Mouse (Mus musculus) mesoderm, embryonic 11.5 days (tissue): Measurements from ENCODE around the gene Spaca9.

Experiments used
- DNase-seq: peaks from one replicate; pipeline ENCODE4 v3.0.0-alpha.2; 2012; ENCODE audit warnings: low read depth, low spot score

The Spaca9 gene

DNA sequence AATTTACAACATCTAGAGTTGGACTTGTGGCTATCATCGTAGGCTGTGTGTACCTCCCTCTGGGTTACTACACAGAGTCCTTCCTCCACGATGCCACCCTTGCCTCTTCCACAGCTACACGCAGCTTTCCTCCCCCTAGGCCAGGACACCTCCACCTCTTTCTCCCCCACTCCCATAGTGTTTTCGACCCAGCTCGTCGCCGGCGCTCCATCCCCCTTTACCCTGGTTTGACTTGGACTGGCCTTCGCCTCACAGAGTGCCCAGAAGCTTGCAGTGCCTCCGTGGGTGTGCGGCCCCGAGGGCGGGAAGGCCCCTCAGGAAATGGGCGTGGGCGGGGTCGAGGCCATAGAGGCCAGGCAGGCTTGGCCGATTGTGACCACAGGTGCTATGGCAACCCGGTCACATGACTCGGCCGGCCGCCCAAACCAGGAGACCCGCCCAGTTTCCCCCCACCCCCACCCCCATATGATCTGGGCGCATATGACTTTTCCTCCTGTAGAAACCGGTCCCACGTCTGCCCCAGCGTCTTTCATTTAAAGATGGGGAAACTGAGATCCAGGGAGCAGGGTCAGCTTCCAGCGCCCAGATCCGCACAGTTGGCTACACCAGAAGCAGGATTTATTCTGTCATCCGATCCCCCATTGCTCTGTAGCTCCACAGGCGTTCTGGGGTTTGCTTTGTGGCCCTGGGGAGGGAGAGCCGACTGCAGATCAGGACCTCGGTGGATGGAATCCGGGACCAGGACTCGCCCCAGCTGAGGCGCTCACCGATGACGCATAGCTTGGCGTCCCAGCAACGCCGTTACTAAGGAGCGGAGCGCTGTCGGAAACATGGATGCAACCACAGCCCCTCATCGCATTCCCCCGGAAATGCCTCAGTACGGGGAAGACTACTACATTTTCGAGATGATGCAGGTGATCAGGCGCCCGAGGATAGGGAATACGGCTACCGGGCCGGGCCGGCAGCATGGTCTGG lies at the start of gene Spaca9, which contains the start of gene Ak8:
Gene Spaca9, minus strand, starts transcription at position 367 of the 975 bp plus-strand sequence.
Gene Ak8, plus strand, starts transcription at position 804 of the 975 bp plus-strand sequence.
- peak; percentile 88 for DNase-seq

- DNase-seq: no peak
Observed at GRCm38 (mm10) chr2:28747705-28748104, 48.2 kb upstream of the Spaca9 start.

DNA sequence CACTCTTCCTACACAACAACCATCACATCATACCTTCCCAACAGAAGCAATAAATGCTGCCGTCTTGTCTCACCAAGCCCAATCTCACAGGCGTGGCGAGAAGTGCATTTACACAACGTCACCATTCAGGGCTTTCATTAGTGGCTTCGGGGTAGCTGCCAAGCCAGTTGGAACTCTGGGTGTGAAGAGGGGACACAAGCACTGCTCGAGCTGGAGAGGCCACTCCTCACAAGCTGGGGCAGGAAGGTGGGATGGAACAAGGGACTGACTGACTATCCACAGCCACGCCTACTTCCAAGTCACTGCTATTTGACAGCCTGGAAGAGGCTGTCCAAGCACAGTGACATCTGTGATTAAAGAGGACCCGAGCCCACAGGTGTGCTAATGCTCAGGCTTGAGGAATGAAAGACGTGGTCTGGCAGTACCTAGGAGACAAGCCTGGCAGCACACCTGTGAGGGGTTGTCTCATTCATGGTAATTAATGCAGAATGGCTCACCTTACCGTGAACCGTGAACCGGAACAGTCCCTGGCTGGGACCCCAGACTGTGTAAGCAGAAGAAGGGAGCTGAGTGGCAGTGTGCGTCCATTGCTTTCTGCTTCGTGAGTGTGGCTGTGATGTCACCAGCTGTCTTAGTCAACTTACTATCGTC lies 47.3 kb upstream of the Spaca9 start:
- DNase-seq: no peak

DNA sequence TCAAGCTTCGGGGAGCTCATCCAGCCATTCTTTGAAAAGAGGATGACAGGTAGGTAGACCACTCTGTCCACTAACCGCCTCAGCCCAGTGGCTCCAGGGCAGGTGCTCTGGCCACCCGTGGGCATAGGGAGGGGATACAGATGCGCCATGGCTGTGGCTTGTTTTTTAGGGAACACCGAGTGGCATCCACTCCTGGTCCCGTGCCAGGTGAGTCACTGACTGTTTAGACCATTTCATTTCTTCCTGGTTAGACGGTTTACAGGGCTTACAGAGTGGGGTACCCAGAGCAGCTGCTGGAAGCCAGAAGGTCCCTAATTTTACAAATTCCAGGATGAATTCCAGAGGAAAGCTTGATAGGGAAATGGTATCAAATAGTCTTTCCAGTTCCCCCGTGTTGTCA lies 43.2 kb upstream of the Spaca9 start:
- DNase-seq: no peak

DNA sequence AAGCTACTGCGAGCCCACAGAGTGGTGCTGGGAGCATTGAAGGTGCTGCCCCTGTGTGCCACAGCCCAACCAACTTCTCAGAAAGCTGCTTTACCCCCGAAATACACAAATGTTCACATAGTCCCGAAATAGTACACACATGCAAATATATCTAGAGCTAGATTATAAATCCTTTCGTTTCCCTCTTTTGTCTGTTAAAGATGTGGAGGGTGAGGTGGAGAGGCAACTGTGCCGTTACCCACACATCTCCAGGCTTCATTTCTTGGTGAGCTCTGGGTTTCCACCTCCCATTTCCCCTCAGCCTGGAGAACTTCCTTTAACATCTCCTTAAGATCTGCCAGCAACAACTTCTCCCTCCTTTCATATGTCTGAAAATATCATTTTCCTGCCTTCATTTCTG lies 40.6 kb upstream of the Spaca9 start:
- no peak for DNase-seq

- no peak for DNase-seq
Observed at GRCm38 (mm10) chr2:28737112-28737511, 37.6 kb upstream of the Spaca9 start.

- no peak for DNase-seq
Observed at GRCm38 (mm10) chr2:28730676-28731075, 31.1 kb upstream of the Spaca9 start.

DNA sequence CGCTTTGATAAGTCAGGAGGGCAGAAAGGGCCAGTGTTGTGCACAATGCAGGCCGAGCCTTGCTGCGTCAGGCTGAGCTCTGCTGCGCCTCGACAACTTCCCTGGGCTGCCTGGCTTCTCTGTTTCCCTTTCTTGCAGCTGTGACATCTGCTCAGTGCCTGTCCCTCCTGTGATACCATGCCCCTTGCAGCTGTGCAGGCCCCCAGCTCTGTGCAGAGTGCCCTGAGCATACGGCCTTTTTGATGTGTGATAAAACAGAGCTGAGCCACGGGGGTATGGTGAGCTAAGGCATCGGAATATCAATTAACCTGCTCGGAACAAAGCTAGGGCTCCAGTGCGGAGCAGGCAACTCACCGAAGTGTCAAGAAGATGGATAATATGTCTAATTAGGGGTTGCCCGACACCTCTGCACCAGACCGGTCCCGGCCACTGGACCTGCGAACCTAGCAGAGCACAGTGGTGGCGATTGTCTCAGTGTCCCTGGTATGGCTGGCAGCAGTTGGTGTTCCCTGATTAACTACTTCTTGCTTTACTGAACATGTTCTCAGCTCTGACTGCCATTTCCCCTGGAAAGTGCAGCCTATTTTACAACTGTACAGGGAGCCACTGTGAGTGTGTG lies 28.4 kb upstream of the Spaca9 start:
- DNase-seq: peak; percentile 37

GRCm38 (mm10) chr2:28723912-28724311 lies 24.4 kb upstream of the Spaca9 start:
- no peak for DNase-seq

DNA sequence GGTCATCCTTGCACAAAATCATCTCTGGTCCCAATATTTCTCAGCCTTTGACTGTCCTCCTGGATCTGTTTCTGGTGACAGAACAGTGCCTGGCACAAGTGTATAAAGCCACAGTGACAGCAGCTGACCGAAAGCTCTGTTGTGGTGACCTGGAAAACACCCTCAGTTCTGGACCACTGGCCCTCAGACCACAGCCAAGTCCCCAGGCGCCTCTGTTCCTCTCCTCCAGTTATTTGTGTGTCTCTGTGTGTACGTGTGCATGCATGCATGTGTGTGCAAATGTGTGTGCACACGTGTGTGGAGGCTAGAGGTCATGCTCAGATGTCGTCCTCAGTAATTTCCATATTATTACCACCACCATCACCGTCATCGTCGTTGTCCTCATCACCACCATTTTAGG lies 22.9 kb upstream of the Spaca9 start:
- no peak for DNase-seq

DNA sequence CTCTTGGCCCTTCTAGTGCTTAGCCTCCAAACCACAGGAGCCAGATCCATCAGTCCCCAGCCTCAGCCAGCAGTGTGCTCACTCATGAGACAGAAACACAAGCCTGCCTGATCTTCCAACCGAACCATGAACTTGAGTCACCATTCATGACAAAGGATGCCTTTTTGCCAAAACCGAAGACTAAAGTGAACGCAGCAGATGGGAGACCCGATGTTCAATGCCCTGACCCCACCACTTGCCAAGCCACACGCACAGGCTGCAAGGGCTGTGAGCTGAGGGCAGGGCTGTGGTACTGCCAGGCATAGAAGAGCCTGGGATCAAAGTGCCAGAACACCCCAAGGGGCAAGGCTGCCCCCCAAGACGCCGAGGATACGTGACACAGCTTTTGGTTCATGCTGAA lies 13.5 kb upstream of the Spaca9 start:
- DNase-seq: no peak

GRCm38 (mm10) chr2:28706787-28707186 lies 7.3 kb upstream of the Spaca9 start:
- no peak for DNase-seq

- no peak for DNase-seq
Observed at GRCm38 (mm10) chr2:28706106-28706636, 6.6 kb upstream of the Spaca9 start.

GRCm38 (mm10) chr2:28701646-28702262 lies 2.2 kb upstream of the Spaca9 start:
- no peak for DNase-seq

DNA sequence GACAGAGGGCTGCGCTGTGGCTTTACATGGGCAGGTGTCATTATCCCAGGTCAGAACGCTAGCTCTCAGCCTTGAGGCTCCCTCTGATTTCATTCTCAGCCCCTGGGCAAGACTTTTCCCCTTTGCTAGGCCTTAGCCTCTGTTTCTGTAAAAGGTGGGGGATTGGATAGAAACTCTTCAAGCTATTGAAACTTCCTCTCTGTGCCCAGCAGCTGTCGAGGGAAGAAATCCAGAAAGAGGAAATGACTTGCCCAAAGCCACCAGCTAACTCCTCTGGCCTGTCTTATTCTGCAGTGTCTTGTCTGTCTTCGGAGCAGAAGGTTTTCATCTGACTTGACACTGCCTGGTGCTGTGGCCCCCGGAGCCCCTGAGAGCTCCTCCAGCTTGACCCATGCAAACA lies 961 bp downstream of the Spaca9 start:
- DNase-seq: no peak

- DNase-seq: no peak
Observed at GRCm38 (mm10) chr2:28692692-28693091, 6.8 kb downstream of the Spaca9 start.

DNA sequence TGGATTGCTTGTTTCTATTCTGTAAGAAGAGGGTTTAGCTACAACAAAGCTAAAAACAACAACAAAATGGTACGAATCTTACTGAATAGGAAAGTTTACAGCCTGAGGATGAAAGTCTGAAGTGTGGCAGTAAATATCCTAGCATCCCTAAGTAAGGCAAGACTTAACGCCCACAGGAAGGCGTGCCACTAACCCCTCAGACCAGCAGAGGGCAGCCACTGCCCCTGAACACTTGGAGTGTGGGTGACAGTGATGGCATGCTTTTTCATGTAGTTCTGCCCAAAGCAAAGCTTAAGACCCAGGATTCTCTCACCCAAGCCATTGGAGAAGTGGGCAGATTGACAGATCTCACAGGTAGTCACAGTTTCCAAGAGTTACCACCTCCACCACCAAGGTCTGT lies 11.1 kb downstream of the Spaca9 start:
- DNase-seq: peak; percentile 37

GRCm38 (mm10) chr2:28685895-28686294 lies 13.6 kb downstream of the Spaca9 start:
- DNase-seq: no peak

DNA sequence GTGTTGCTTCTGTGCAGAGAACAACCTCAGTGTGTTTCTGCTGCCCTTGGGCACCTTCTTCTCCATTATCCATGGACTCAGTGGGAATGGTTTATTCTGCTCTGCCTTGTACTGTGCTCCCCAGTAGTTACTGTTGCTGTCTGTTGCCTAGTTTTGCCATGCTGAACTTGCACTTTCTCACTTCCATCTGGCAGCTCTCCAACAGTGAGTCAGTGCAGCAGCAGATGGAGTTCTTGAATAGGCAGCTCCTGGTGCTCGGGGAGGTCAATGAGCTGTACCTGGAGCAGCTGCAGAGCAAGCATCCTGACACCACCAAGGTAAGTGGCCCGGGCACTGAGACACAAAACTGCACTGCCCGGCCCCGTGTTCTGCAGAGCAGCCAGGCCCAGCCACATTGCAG lies 17.8 kb downstream of the Spaca9 start:
- no peak for DNase-seq

GRCm38 (mm10) chr2:28680710-28681109 lies 18.8 kb downstream of the Spaca9 start:
- peak; percentile 39 for DNase-seq

DNA sequence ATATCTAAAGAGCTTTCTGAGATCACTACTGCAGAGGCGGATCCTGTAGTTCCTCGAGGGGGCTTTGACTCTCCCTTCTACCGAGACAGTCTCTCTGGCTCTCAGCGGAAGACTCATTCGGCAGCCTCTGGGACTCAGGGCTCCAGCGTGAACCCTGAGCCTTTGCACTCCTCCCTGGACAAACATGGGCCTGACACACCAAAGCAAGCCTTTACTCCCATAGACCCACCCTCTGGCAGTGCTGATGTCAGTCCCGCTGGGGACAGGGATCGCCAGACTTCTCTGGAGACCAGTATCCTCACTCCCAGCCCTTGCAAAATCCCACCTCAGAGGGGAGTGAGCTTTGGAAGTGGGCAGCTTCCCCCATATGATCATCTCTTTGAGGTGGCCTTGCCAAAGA lies 23.5 kb downstream of the Spaca9 start:
- no peak for DNase-seq

DNA sequence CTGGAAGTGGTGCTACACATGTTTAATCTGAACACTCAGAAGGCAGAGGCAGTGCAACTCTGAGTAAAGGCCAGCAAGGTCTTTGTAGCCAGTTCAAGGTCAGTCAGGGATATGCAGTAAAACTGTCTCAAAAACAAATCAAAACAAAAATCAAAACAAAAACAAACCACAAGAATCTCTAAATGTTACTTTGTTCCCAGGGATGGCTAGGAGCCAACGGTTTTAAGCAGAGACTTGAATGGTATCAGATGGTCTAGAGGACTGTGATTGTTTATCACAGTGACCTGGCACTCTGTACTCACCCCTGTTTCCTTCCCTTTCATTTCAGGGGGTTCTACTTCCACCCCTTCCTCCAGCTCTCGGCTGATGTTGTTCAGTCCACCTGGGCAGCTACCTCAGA lies 28.1 kb downstream of the Spaca9 start:
- DNase-seq: no peak
